Mouse (Mus musculus) liver, embryonic 11.5 days (tissue): Measurements from ENCODE around the gene Ppp1r9b. TPM values are rescaled to one million over a fixed set of nuclear protein-coding genes. Genes with fewer than 3 reads are reported as not detected.

Experiments
- ATAC-seq: fragments of 200-750 bp; cut with Nextera tagmentation; replicated peaks from 2 replicates; pipeline ENCODE4 v1.8.0; 2017; ENCODE audit warnings: moderate number of reproducible peaks, mild to moderate bottlenecking, moderate TSS enrichment, moderate library complexity; ENCODE audit not compliant: low FRiP score
- DNase-seq: peaks from one replicate; pipeline ENCODE4 v3.0.0-alpha.2; 2017; ENCODE audit warnings: low spot score
- H3K27ac ChIP-seq: fragments of 300-500 bp; sonication (generic); 2 replicates; pipeline ENCODE4 v1.5.1; 2014; ENCODE audit warnings: mild to moderate bottlenecking, low read depth, low read length, control low read depth
- H3K27me3 ChIP-seq: fragments of 300-500 bp; sonication (generic); replicated peaks from 2 replicates; pipeline ENCODE4 v1.6.1; 2014; ENCODE audit warnings: low read length, mixed read lengths; ENCODE audit not compliant: control insufficient read depth, insufficient read depth
- H3K36me3 ChIP-seq: fragments of 300-500 bp; sonication (generic); 2 replicates; pipeline ENCODE4 v1.6.1; 2014; ENCODE audit warnings: mild to moderate bottlenecking, low read length, moderate library complexity, mixed read lengths; ENCODE audit not compliant: control insufficient read depth, insufficient read depth
- H3K4me1 ChIP-seq: fragments of 300-500 bp; sonication (generic); replicated peaks from 2 replicates; pipeline ENCODE4 v1.6.1; 2014; ENCODE audit warnings: low read length, mixed read lengths; ENCODE audit not compliant: control insufficient read depth, insufficient read depth
- H3K4me2 ChIP-seq: fragments of 300-500 bp; sonication (generic); 2 replicates; pipeline ENCODE4 v1.6.1; 2014; ENCODE audit warnings: mild to moderate bottlenecking, control low read depth, moderate library complexity
- H3K4me3 ChIP-seq: fragments of 300-500 bp; sonication (generic); 2 replicates; pipeline ENCODE4 v1.5.1; 2014; ENCODE audit warnings: low read depth, low read length, control low read depth
- H3K9ac ChIP-seq: fragments of 300-500 bp; sonication (generic); 2 replicates; pipeline ENCODE4 v1.6.1; 2014; ENCODE audit warnings: low read depth, low read length, control low read depth
- H3K9me3 ChIP-seq: fragments of 300-500 bp; sonication (generic); 2 replicates; pipeline ENCODE4 v1.6.1; 2016; ENCODE audit warnings: low read length, inconsistent platforms, mixed read lengths; ENCODE audit not compliant: control insufficient read depth
- WGBS: fragments of 180-500 bp; shearing (Covaris S2); extraction: QIAGEN DNeasy Blood & Tissue Kit; methylation state at CpG from one replicate; pipeline ENCODE4 v1.1.7; 2014; 5-methylcytosine and 5-hydroxymethylcytosine counted together
- polyA plus RNA-seq: library from polyadenylated mRNA; unstranded; fragments of >200 nt; fragmentation: Nextera tagmentation; extraction: Ambion mirVana; gene quantifications from 2 replicates; pipeline ENCODE4 v1.2.1, GENCODE M21; 2014

The Ppp1r9b gene
- polyA plus RNA-seq, 1 experiment from 2014 or later: 27.9 TPM

- Histone ChIP-seq H3K9ac (no peak overlapping the region), H3K4me1 (peaks cover 8% of the 10 kb centered on the region), H3K9me3 (no peaks in the 10 kb centered on the region), H3K4me2 (no peak overlapping the region), H3K27me3 (no peaks in the 10 kb centered on the region), H3K4me3 (no peak overlapping the region), H3K36me3 (peaks cover 26% of the 10 kb centered on the region), H3K27ac (no peak overlapping the region)
- ATAC-seq (no peak), DNase-seq (no peak)
- 83% methylated on average over 6 of the region's 6 CpGs for WGBS
Measured at GRCm38 (mm10) chr11:95026849-95027248, 36.0 kb downstream of the Ppp1r9b start.

GRCm38 (mm10) chr11:95027850-95028470 lies 37.1 kb downstream of the Ppp1r9b start:
- H3K9ac ChIP-seq: no peak overlapping the region; the same call in 1 of the 2 replicates
- H3K27ac ChIP-seq: no peak overlapping the region
- H3K4me1 ChIP-seq: peaks cover 8% of the 10 kb centered on the region
- no peak overlapping the region for H3K4me2 ChIP-seq
- H3K9me3 ChIP-seq: no peaks in the 10 kb centered on the region
- H3K27me3 ChIP-seq: 0 out of 2 replicates have a peak, but pooled peaks cover 4% of the 10 kb centered on the region
- peaks cover 17% of the 10 kb centered on the region for H3K36me3 ChIP-seq
- no peak overlapping the region for H3K4me3 ChIP-seq
- no peak for ATAC-seq
- whole genome bisulfite sequencing: 40% methylated on average over 13 of the region's 13 CpGs
- DNase-seq: no peak

- H3K9ac ChIP-seq: no peak overlapping the region
- WGBS: 37% methylated on average over 6 of the region's 6 CpGs
- no peak overlapping the region for H3K27ac ChIP-seq
- H3K4me2 ChIP-seq: no peak overlapping the region
- H3K4me1 ChIP-seq: peaks cover 8% of the 10 kb centered on the region
- 0 out of 2 replicates have a peak, but pooled peaks have one; percentile 34 for ATAC-seq
- H3K27me3 ChIP-seq: peaks cover 4% of the 10 kb centered on the region; the same call in 1 of the 2 replicates
- no peaks in the 10 kb centered on the region for H3K9me3 ChIP-seq
- no peak for DNase-seq
- no peaks in the 10 kb centered on the region for H3K36me3 ChIP-seq
- no peak overlapping the region for H3K4me3 ChIP-seq
Measured at GRCm38 (mm10) chr11:95032945-95033344, 42.1 kb downstream of the Ppp1r9b start.

GRCm38 (mm10) chr11:95033617-95034016 lies 42.8 kb downstream of the Ppp1r9b start:
- H3K27me3 ChIP-seq: peaks cover 4% of the 10 kb centered on the region; the same call in 1 of the 2 replicates
- H3K27ac ChIP-seq: no peak overlapping the region
- no peak for ATAC-seq
- H3K4me1 ChIP-seq: peaks cover 8% of the 10 kb centered on the region
- no peak for DNase-seq
- H3K4me2 ChIP-seq: no peak overlapping the region
- no peaks in the 10 kb centered on the region for H3K36me3 ChIP-seq
- no peak overlapping the region for H3K9ac ChIP-seq
- H3K9me3 ChIP-seq: no peaks in the 10 kb centered on the region
- no peak overlapping the region for H3K4me3 ChIP-seq
- 39% methylated on average over 14 of the region's 14 CpGs for WGBS

- no peak overlapping the region for H3K4me2 ChIP-seq
- no peak for DNase-seq
- no peaks in the 10 kb centered on the region for H3K9me3 ChIP-seq
- no peak for ATAC-seq
- no peak overlapping the region for H3K9ac ChIP-seq
- H3K4me3 ChIP-seq: no peak overlapping the region
- H3K36me3 ChIP-seq: no peaks in the 10 kb centered on the region
- 70% methylated on average over 10 of the region's 10 CpGs for whole genome bisulfite sequencing
- H3K27ac ChIP-seq: no peak overlapping the region
- H3K27me3 ChIP-seq: peaks cover 4% of the 10 kb centered on the region; the same call in 1 of the 2 replicates
- peaks cover 8% of the 10 kb centered on the region for H3K4me1 ChIP-seq
Measured at GRCm38 (mm10) chr11:95034902-95035301, 44.1 kb downstream of the Ppp1r9b start.

GRCm38 (mm10) chr11:95036521-95036920 lies 45.7 kb downstream of the Ppp1r9b start:
- H3K9me3 ChIP-seq: no peaks in the 10 kb centered on the region
- H3K4me3 ChIP-seq: no peak overlapping the region
- DNase-seq: no peak
- peaks cover 15% of the 10 kb centered on the region for H3K4me1 ChIP-seq
- 92% methylated on average over 5 of the region's 5 CpGs for whole genome bisulfite sequencing
- ATAC-seq: no peak
- no peaks in the 10 kb centered on the region for H3K36me3 ChIP-seq
- no peak overlapping the region for H3K4me2 ChIP-seq
- H3K27ac ChIP-seq: no peak overlapping the region
- H3K9ac ChIP-seq: no peak overlapping the region
- peaks cover 4% of the 10 kb centered on the region; the same call in 1 of the 2 replicates for H3K27me3 ChIP-seq

GRCm38 (mm10) chr11:95037306-95037705 lies 46.5 kb downstream of the Ppp1r9b start:
- ATAC-seq (no peak), DNase-seq (no peak)
- H3K9me3 ChIP-seq: no peaks in the 10 kb centered on the region
- 73% methylated on average over 6 of the region's 6 CpGs for WGBS
- no peak overlapping the region for H3K4me3 ChIP-seq
- peaks cover 4% of the 10 kb centered on the region; the same call in 1 of the 2 replicates for H3K27me3 ChIP-seq
- H3K4me2 ChIP-seq: no peak overlapping the region
- no peak overlapping the region for H3K9ac ChIP-seq
- peaks cover 21% of the 10 kb centered on the region for H3K4me1 ChIP-seq
- H3K36me3 ChIP-seq: no peaks in the 10 kb centered on the region
- H3K27ac ChIP-seq: no peak overlapping the region

GRCm38 (mm10) chr11:95038156-95038817 lies 47.5 kb downstream of the Ppp1r9b start:
- H3K36me3 ChIP-seq: no peaks in the 10 kb centered on the region
- no peak overlapping the region for H3K4me2 ChIP-seq
- no peak overlapping the region for H3K4me3 ChIP-seq
- DNase-seq (no peak), ATAC-seq (no peak)
- WGBS: 78% methylated on average over 14 of the region's 14 CpGs
- H3K9ac ChIP-seq: no peak overlapping the region
- no peaks in the 10 kb centered on the region; the same call in 1 of the 2 replicates for H3K27me3 ChIP-seq
- no peak overlapping the region for H3K27ac ChIP-seq
- H3K4me1 ChIP-seq: peaks cover 16% of the 10 kb centered on the region
- H3K9me3 ChIP-seq: no peaks in the 10 kb centered on the region
